Mouse (Mus musculus): Measurements from ENCODE around the gene Ccdc184.

Gene Ccdc184

DNA sequence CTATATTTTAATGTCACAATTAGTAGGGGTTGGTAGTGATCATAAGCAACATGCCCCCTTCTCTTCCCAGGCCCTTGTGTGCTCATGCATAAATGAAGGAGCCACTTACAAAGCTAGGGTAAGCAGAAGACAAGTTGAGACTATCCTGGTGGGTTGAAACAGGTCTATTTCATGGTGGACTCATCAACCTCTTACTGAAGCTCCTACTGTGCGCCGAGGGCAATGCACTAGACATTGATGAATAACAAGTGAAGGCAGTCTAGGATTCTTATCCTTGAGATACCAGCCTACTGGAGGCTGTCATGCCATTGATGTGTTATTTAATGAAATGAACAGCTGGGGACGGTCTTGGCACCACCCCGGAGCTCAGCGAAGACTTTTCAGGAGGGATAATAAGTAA is 11.7 kb upstream of the Ccdc184 start:
- in situ Hi-C loops (cut with MboI), result no loop called here

DNA sequence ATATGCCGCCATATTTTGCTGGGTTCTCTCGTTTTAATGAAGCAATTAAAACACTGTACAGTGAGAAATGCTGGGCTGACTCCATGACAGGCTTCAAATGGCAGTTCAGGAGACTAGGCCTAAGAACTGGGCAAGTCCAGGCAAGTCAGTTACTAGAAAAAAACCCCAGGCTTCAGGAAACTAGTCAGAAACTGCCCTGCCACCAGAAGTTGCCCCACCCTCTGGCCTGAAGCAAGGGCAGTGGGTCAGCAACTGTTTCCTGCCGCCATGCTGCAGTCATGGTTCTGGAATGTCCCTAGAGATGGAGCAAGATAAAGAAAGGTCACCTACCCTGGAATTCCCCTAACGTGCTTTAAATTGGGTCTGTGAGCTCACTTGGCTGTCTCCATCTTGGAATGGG is 11.0 kb upstream of the Ccdc184 start:
- in situ Hi-C loops (cut with MboI), result no loop called here

DNA sequence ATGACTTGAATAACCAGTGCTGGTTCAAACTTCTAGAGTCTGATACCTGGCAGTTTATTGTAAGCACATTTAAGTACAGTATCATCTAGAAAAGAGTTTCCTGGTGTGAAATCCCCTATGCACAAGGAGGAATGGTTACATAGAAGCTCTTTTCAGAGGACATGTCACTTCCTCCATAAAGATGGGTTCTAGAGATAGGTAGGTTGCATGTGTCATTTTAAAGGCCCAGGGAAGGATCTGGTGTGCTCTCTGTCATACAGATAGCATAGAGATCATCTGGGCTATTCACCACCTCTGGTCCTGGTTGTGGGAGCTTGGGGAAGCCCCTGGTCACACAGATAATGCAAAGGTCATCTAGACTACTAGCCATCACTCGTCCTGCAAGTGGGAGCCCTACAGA is 9.7 kb upstream of the Ccdc184 start:
- in situ Hi-C loops (cut with MboI), result no loop called here

DNA sequence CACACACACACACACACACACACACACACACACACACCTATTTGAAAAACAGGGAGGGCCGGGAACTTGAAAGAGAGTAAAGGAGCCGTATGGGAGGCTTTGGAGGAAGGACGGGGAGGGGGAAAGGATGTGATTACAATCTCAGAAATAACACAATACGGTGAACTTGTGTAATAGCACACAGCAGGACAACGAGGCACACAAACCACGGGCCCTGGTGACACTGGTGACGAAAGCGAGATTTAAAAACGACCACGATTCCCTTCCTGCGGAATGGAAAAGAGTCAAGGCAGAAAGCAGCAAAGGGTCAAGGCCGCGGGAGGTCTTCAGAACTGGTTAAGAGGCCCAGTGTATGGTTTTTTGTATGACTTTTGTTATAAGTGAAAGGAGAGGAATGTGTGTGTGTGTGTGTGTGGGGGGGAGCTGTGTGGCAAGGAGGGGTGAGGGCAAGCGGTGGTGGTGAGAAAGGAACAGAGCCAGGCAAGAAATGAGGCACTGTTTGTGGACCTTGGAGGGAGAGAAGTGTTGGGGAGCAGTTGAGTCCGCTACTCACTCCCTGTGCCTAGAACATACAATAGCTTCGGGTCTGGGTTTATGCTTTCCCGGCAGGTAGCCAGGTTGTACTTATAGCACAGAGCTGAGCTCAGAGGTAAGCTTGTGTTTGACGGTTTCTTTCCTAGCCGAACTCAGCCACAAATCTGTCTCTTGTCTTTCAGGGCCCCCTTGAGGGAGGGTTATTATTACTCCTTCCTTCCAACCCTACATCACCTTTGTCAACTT is 5.7 kb upstream of the Ccdc184 start:
- in situ Hi-C loops (cut with MboI), result no loop called here

DNA sequence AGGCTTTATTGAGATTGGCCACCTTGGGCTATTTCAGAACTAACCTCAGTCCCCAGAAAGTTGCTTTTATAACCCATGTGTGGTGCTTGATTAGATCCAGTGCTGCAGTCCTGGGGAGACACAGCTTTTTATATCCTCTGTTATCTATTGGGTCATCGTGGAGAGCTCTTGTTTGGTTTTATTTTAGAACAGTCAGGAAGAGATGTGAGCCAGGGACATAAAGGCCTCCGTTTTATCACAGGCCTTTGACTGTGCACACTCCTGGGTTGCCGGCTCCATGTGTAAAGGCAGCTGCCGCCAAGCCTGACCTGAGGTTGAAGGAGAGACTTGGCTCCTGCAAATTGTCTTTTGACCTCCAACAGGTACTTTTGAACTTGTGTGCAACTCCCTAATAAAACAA is 4.4 kb upstream of the Ccdc184 start:
- in situ Hi-C loops (cut with MboI), result no loop called here

DNA sequence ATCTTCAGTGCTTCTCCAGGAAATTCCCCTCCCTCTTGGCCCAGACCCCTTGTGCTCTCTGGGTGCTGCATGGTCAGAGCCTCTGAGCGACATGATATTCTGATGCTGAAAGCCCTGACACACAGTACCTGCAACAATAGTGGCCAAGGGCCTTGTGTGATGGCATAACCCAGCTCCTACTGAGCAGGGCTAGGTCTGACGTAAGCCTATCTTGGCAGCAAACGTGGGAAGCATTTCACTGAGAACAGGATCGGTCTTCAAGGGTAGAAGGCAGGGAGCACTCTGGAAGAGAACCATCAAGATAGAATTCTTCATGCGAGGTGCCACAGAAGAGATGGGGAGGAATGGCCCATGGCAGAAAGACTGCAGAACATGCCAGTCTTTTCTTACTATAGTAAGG is 1.4 kb upstream of the Ccdc184 start, which contains the start of gene Asb8:
Gene Asb8 (minus strand): TSS at position 101 of the 400 bp plus-strand sequence.
- in situ Hi-C loops (cut with MboI), result no loop called here

DNA sequence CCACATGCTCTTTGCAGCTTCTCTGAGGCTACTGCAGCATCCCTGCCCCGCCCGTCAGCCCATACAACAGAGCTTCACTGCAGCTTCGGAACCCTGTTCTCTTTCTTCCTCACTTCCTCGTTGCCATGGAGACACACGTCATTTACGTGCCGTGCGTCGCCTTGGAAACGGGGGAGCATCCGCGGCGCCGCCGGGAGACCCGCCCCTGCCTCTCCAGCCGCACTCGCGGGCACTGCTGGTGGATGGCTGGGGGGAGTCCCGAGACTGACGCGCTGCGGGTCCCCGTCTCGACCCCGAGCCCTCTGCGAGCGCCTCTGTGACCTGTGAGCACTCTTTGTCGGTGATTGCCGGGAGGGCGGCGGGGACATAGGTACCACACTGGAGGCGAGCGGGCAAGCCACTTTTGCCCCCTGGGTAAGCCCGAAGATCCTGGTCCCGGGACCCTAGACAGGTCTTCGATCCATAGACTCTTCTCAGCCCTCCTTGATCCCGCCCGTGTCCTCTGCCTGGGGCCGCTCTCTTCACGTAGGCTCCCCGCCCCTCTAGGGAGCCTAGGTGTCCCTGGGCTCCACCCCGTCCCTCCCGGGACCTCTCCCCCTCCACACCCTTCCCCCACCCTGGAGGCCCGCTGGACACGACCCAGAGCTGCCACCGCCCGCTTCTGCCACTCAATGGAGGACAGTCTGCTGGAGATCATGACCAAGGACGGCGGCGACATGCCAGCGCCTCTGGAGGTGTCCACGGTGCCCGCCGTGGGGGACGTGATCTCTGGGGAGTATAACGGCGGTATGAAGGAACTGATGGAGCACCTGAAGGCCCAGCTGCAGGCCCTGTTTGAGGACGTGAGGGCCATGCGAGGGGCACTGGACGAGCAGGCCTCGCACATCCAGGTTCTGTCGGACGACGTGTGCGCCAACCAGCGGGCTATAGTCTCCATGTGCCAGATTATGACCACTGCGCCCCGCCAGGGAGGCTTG is 975 bp downstream of the Ccdc184 start:
- in situ Hi-C loops (cut with MboI), result no loop called here

DNA sequence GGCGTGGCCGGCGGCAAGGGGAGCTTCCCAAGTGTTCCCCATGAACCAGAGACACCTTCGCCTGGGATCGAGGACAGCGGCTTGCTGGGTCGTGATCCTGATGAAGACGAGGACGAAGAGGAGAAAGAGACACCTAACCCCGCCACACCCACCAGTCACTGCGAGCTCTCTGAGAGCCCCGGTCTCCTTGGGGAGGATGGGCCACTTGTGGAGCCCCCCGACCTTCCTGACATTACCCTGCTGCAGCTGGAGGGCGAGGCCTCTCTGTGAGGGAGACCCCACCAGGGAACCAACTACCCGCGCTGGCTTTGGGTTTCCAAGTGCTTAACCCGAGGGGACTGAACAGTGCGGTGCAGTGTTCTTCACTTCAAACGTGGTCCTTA is 1.7 kb downstream of the Ccdc184 start:
- in situ Hi-C loops (cut with MboI), result no loop called here

DNA sequence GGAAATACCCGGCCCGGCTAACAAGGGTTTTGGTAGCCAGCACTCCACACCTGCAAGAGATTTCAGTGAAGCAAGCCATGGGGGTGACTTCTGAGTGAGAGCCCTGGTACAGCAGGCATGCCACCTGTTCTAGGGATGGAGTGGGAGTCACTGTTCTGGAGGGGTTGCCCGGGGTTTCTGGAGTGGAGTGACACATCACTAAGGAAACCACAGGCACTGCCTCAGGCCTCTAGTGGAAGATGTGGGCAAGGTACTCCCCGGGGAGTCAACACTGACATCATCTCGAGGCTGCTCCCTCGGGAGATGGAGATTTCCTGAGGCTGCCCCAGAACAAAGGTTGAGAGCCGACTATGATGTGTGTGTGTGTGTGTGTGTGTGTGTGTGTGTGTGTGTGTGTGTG is 3.4 kb downstream of the Ccdc184 start:
- in situ Hi-C loops (cut with MboI), result no loop called here

DNA sequence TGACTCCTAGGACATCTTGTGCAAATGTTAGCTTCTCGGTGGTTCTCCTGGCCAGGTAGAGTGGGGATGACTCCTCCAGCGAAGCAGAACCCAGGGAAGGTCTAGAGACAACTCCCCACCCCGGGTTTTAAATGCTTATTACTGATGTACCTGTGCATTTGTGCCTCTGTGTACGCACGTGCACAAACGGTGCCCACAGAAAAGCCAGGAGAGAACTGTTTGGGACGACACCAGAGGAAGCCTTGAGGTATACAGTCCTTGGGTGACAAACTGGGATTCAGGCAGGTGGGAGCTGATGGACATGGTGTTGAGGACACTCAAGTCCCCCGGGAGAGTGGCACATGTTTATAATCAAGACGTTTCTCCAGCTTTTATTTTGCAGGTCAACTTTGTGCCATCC is 4.0 kb downstream of the Ccdc184 start:
- in situ Hi-C loops (cut with MboI), result no loop called here

DNA sequence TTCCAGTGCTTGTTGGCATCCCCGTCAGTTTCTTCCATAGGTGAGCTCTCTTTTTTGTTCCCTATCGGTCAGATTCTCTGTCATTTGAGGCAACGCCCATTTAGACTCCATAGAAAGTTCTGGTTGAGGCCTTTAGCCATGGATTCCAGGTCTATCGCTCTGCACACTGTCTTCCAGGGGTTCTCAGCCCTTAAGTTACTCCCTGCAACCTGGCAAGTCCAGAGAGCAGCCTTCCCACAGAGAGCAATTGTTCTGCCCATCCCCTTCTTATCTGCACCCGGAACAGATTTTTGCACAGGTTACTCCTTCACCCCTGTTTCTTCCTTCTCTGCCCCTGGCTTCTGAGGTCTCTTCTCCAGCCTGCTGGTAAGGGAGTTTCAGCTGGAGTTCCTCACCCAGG is 5.2 kb downstream of the Ccdc184 start:
- in situ Hi-C loops (cut with MboI), result no loop called here

DNA sequence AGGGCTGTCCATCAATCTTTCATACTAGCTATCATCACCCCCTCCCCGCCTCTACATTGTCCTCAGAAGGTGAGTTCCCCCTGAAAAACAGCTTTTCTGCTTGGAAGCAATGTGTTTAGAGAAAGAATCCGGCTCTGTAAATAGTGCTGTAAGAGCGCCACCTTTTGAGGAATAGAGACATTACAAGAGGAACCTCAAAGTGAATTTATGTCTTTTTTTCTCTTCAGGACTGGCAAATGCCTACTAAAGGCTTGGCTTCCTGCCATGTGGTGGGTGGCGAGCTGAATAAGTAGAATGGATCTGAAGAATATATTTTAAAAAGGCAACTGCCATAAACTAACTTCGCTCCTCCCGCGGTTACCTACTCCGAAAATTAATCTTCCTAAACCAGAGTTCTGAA is 6.9 kb downstream of the Ccdc184 start:
- in situ Hi-C loops (cut with MboI), result no loop called here

DNA sequence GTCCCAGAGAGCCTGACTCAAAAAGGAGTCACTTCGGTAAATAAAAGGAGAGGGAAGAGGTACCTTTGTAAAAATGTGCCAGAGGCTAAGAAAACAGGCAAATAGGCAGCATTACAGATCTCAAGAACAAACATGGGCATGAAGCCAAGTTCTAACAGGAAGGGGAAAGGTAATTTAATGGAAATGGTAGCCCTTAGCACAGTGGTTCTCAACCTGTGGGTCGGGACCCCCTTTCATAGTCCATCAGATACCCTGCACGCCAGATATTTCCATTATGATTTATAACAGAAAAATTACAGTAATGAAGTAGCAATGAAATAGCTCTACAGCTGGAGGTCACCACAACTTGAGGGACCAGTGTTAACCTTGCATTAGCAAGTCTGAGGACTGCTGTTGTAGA is 10.4 kb downstream of the Ccdc184 start:
- in situ Hi-C loops (cut with MboI), result no loop called here

DNA sequence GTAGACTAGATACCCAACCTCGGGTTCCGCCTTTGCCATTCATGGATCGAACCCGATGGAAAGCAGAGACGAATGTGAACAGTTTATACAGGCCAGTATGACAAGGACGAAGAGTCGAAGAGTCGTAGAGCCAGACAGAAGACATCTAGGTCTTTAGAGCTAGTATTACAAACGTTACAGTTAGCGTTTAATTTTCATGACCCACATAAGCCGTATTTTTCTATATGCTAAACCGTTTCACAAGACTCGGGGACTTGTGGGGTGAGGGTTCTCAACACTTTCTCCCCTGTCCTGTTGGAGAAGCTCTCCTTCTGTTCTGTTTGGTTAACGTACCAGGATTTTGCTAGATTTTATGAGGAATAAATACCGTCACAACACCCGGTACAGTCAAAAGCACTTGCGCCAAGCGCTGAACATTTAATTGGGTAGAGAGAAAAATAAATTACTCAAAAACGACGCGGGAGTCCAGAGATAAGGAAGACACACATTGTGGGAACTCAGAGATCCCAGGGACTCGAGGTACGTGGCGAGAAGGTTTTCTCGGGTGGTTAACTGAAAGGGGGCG is 13.7 kb downstream of the Ccdc184 start:
- in situ Hi-C loops (cut with MboI), result no loop called here

DNA sequence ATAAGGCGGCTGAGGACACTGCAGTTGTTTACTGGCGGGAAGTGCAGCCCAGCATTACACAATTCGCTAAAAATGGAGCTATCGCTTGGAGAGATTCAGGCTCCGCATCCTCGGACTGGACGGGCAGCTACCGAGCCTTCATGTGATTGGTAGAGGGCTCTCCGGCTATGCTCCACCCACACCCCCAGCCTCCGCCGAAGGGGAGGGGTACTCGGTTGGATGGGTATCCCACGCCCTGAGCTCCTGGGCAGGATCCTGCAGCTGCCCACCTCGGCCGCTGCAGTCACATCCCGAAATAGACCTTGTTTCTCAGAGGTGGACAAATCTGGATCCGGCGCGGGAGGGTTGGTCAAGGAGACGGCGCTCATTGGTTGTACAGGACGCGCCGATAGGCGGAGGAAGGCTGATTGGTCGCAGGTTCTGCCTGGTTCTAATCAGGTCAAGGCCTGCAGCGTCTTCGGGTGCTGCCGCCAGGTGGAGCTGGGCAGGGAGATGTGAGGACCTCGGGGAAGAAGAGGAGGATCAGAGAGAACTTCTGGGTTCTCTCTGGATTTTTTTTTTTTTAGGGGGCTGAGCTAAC is 14.3 kb downstream of the Ccdc184 start:
- in situ Hi-C loops (cut with MboI), result no loop called here

DNA sequence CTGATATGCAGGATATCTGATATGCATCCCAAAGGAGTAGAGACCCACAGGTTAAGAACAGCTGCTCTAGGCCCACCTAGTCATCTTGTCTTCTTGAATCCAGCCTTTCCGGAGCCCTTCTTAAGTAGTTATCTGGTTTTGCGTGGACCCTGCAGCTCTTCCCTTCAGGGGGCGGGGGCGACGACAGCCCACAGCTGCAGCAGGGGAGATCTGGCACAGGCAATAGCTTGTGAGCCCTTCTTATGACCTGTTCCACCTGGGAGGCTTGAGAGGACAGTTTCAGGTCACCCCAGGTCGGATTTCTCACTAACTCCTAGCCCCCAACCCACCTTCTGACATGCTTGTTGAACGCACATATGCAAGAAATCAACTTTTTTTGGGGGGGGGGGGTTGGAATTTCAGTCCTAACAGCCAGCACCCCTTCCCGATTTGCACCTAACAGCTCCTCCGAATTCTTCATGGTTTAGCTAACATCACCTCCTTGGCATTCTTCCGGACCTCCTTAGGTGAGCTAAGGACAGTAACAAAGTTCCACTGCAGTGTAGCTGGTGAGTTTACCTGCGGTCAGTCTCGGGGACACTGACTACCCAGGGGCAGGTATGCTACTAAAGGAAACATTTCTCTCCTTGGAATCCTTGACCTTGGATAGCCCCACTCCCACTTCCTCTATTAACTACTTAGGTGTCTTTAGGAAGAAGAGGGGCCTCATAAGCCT is 15.1 kb downstream of the Ccdc184 start:
- in situ Hi-C loops (cut with MboI), result no loop called here

DNA sequence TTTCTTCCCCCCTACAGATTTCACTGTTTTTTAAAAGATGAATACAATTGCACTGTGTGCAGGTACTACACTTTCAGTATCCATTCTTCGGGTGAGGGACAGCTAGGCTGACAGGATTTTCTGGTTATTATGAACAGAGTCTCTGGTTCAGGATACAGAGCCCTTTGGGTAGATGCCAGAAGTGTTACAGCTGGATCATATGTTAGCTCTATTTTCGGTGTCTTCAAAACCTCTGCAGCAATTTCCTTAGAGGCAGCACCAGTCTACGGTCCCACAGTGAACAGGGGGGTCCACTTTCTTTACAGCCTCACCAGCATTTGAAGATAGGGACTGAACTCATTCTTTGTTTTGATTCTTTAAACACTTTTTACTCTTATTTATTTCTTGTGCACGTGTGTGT is 17.5 kb downstream of the Ccdc184 start:
- in situ Hi-C loops (cut with MboI), result no loop called here

DNA sequence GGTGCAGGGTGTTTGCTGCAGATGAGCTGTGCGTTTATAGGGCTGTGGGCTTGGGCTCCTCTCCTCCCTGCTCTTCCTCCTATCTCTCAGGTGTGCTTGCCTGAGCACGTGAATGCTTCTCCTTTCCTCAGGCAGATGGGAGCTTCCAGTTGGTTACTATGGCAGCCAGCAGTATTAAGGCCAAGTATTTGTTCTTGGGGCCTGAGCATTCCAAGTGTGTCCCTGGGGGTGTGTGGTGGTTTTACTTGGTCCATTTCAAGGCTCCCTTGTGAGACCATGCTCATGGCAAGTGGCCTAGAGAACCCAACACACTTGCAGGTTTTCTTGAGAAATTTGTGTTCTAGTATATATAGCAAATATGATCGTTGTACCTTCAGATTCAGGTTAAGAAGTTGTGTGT is 28.5 kb downstream of the Ccdc184 start, which contains the start of gene Olfr288:
Gene Olfr288 (minus strand): TSS at position 101 of the 400 bp plus-strand sequence.
- in situ Hi-C loops (cut with MboI), result no loop called here

DNA sequence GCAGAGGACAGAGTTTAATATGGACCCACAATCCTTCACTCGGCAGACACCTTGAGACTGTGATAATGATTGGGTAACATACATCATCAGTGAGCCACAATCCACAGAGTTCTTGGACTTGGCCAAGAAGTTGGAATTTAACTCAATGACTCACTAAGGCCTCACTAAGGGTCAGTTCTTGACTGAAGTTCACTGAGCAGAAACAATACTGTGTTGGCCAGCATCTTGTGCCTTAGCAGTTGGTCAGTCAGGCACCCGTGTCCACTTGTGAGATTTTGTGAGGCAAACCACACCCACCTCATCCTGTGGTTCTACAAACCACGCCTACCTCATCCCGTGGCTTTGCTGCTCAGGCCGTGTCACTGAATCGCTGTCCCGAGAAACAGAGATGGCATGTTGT is 42.7 kb downstream of the Ccdc184 start:
- in situ Hi-C loops (cut with MboI), result no loop called here

DNA sequence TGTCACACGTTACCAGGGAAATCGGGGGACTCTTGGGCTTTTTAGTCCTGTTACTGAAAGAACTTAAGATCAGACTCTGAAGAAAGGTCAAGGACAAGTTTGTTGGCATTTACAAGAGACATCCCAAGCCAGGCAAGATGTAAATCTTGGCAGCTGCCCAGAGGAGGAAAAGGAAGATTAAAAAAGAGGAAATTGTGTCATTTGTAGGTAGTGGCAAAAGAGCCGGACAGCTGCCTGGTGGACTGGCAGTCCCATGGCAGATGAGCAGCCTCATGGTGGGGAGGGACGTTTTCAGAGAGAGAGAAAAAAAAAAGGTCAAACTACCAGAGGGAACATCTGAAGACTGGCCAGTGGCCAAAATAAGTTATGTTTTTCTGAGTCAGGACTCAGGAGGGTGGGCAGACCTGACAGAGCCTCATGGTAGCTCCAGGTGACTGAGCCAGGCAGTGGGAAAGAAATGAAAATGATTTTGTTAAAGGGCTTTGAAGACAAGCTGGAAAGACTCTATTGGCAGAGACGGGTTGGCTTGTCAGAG is 46.4 kb downstream of the Ccdc184 start:
- in situ Hi-C loops (cut with MboI), result no loop called here

DNA sequence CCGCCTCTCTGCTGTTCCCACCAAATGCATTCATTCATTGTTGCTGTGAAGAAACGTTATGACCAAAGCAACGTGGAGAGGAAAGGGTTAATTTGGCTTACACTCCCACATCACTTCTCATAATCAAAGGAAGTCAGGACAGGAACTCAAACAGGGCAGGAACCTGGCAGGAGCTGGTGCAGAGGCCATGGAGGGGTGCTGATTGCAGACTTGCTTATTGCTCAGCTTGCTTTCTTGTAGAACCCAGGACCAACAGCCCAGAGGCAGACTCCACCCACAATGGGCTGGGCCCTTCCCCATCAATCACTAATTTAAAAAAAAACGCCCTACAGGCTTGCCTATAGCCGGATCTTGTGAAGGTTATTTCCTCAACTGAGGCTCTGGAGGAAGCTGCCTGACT is 47.2 kb downstream of the Ccdc184 start:
- in situ Hi-C loops (cut with MboI), result no loop called here
